Mouse (Mus musculus) left cerebral cortex, postnatal 36 days (tissue): ENCODE results near the gene Rnf38. TPM values are rescaled to one million over a fixed set of nuclear protein-coding genes. Genes with fewer than 3 reads are reported as not detected.

Experiments used
- DNase-seq, 2 experiments: peaks; one replicate each; pipeline ENCODE4 v3.0.0; 2021 to 2022; ENCODE audit warnings: low spot score in 2 of 2, mixed read lengths in 1 of 2
- intact Hi-C: fragments of 180-260 bp; cut with DNase I; formaldehyde crosslinking; loops from one replicate; pipeline ENCODE4 v1.15.1; 2025
- microRNA-seq: library from miRNA; unstranded; fragments of <30 nt; microRNA quantifications from one replicate; pipeline ENCODE4 v1.2.0, GENCODE M21; 2022
- total RNA-seq, 2 experiments: library from RNA; stranded (reverse); gene quantifications; 2 replicates each; pipeline ENCODE4 v1.2.3; 2021

Rnf38 gene
- total RNA-seq, 2 experiments from 2014 or later, result 62.2 to 64.8 TPM

- DNase-seq, result no peak
- intact Hi-C loops, result no loop called here
Measured at GRCm38 (mm10) chr4:44084602-44085325, 148.8 kb downstream of the Rnf38 start.

- no peak for DNase-seq
- intact Hi-C loops, result no loop called here
Measured at GRCm38 (mm10) chr4:44083945-44084344, 149.6 kb downstream of the Rnf38 start, which contains the start of gene Gne. TSS of gene Gne (minus strand) at chr4:44084177.

DNA sequence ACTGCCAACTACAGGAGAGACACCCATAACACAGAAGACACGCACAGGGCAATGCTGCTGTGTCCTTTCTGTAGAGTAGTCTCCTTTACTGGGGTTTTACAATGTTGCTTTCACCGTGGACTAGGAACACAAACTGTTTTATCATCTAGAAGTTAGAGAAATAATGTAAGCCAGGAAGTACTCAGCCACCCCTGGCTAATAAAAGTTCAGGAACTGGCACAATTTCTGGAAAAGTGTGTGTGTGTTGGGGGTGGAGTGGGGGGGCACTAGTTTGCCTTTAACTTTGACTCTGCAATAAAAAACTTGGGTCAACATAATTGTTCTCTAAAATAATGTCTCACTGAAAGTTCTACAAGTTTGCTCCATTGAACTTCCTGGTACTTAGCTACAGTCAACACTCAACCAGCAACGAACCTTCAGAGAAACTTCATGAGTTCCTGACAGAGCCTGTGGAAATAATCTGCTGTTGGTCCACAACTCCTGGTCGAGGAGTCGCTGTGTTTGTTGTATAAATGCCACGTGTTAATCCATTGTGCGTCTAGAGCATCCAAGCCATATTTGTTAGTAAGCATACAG, 155.1 kb downstream of the Rnf38 start:
- DNase-seq, result no peak
- intact Hi-C loops, result no loop called here

Small RNA genes lying within 50 kb of the gene (microRNA-seq; reads per million reads assigned to microRNA genes)
- not detected for gene Mir5106

Other genes starting within 250 kb of the Rnf38 start
- 100 to 1,000 TPM; 266 to 296 TPM for gene Clta, start 229.3 kb downstream of the Rnf38 start, total RNA-seq
- 10 to 100 TPM; 45.5 to 56.8 TPM for gene Gne, start 149.6 kb downstream of the Rnf38 start, total RNA-seq
- under 1 TPM; 0.57 to 0.74 TPM for gene Melk, start 67.1 kb upstream of the Rnf38 start, total RNA-seq